Mouse (Mus musculus) liver, embryonic 13.5 days (tissue): ENCODE results near the gene Prss57. TPM values are rescaled to one million over a fixed set of nuclear protein-coding genes. Genes with fewer than 3 reads are reported as not detected.

ENCODE experiments used
- ATAC-seq: fragments of 200-750 bp; cut with Nextera tagmentation; 2 replicates; pipeline ENCODE4 v1.8.0; 2017; ENCODE audit warnings: low read depth, mild to moderate bottlenecking, moderate number of reproducible peaks, moderate library complexity
- DNase-seq: peaks from one replicate; pipeline ENCODE4 v3.0.0; 2022
- H3K27ac ChIP-seq: fragments of 300-500 bp; sonication (generic); 2 replicates; pipeline ENCODE4 v1.5.1; 2015; ENCODE audit warnings: moderate library complexity, mild to moderate bottlenecking, inconsistent platforms
- H3K27me3 ChIP-seq: fragments of 300-500 bp; sonication (generic); 2 replicates; pipeline ENCODE4 v1.6.1; 2015; ENCODE audit warnings: mild to moderate bottlenecking, inconsistent platforms
- H3K36me3 ChIP-seq: fragments of 300-500 bp; sonication (generic); 2 replicates; pipeline ENCODE4 v1.6.1; 2015; ENCODE audit warnings: mild to moderate bottlenecking, inconsistent platforms
- H3K4me1 ChIP-seq: fragments of 300-500 bp; sonication (generic); replicated peaks from 2 replicates; pipeline ENCODE4 v1.6.1; 2015; ENCODE audit warnings: inconsistent platforms
- H3K4me2 ChIP-seq: fragments of 300-500 bp; sonication (generic); 2 replicates; pipeline ENCODE4 v1.6.1; 2015; ENCODE audit warnings: inconsistent platforms, mild to moderate bottlenecking, moderate library complexity
- H3K4me3 ChIP-seq: fragments of 300-500 bp; sonication (generic); replicated peaks from 2 replicates; pipeline ENCODE4 v1.5.1; 2015; ENCODE audit warnings: mild to moderate bottlenecking, inconsistent platforms
- H3K9ac ChIP-seq: fragments of 300-500 bp; sonication (generic); 2 replicates; pipeline ENCODE4 v1.6.1; 2015; ENCODE audit warnings: mild to moderate bottlenecking, inconsistent platforms
- H3K9me3 ChIP-seq: fragments of 300-500 bp; sonication (generic); replicated peaks from 2 replicates; pipeline ENCODE4 v1.6.1; 2016; ENCODE audit warnings: inconsistent platforms
- WGBS: fragments of 180-500 bp; shearing (Covaris S2); methylation state at CpG from one replicate; pipeline ENCODE4 v1.1.7; 2015; ENCODE audit not compliant: insufficient replicate concordance; 5-methylcytosine and 5-hydroxymethylcytosine counted together
- polyA plus RNA-seq: library from polyadenylated mRNA; unstranded; fragments of >200 nt; fragmentation: Nextera tagmentation; extraction: Ambion mirVana; gene quantifications from 2 replicates; pipeline ENCODE4 v1.2.1, GENCODE M21; 2015

The Prss57 gene
- polyA plus RNA-seq, 1 experiment from 2014 or later: 3.2 TPM

DNA sequence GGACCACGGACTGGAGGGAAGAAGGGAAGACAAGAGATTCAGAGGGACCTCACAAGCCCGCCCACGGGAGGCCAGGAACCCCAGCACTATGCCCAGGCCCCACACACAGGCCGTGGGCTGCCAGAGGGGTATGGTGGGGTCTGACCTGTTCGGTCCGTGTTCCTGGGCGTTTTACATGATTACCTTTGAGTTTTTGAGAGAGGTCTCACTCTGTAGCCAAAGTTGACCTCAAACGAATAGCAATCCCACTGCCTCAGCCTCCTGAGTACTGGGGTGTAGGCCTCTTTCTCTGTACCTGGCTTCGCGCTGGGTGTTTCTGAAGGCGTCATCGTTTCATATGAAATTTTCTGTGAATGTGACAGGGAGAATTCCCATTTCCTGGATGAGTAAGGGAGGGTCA, 31.0 kb upstream of the Prss57 start:
- no peak overlapping the region for H3K4me3 ChIP-seq
- no peak overlapping the region for H3K9ac ChIP-seq
- H3K4me1 ChIP-seq: peaks cover 31% of the 10 kb centered on the region
- no peaks in the 10 kb centered on the region for H3K9me3 ChIP-seq
- ATAC-seq (no peak), DNase-seq (no peak)
- no peak overlapping the region for H3K4me2 ChIP-seq
- no peaks in the 10 kb centered on the region for H3K36me3 ChIP-seq
- no peak overlapping the region for H3K27ac ChIP-seq
- no peaks in the 10 kb centered on the region; the same call in 1 of the 2 replicates for H3K27me3 ChIP-seq
- WGBS: 74% methylated on average over 12 of the region's 12 CpGs

- peaks cover 31% of the 10 kb centered on the region for H3K4me1 ChIP-seq
- H3K4me3 ChIP-seq: no peak within 1 kb of the TSS
- no peaks in the 10 kb centered on the region for H3K27me3 ChIP-seq
- no peak within 1 kb of the TSS for H3K4me2 ChIP-seq
- ATAC-seq (no peak), DNase-seq (no peak)
- WGBS: 64% methylated on average over 11 of the region's 11 CpGs
- H3K36me3 ChIP-seq: no peaks in the 10 kb centered on the region
- H3K9ac ChIP-seq: no peak within 1 kb of the TSS
- H3K9me3 ChIP-seq: no peaks in the 10 kb centered on the region
- no peak within 1 kb of the TSS for H3K27ac ChIP-seq
These were observed 30.0 kb upstream of the Prss57 start, which contains the start of gene Misp for GRCm38 (mm10) chr10:79820782-79821181. Misp (plus strand) TSS chr10:79820989.

DNA sequence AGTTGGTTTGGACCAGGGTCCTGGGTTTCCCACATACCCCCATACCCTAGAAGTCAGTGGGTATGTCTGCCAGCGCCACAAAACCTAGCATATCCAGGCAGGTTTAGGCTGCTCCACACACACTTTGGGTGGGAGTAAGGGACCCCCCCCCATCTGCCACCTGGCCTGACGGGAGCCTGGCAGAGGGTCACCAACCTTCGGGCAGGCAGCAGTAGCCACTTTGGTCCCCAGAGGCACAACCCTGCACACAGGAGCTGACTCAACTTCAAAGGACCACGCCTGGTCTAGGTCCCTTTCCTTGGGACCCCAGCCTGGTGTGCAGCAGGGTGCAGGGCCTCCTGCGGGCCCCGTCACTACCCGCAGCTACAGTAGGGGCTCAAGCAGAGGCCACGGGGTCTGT, 29.5 kb upstream of the Prss57 start:
- no peaks in the 10 kb centered on the region for H3K36me3 ChIP-seq
- ATAC-seq: no peak
- DNase-seq: no peak
- H3K9ac ChIP-seq: no peak overlapping the region
- 70% methylated on average over 8 of the region's 8 CpGs for WGBS
- no peak overlapping the region for H3K4me3 ChIP-seq
- H3K4me1 ChIP-seq: peaks cover 32% of the 10 kb centered on the region
- H3K4me2 ChIP-seq: no peak overlapping the region
- no peak overlapping the region for H3K27ac ChIP-seq
- no peaks in the 10 kb centered on the region for H3K9me3 ChIP-seq
- no peaks in the 10 kb centered on the region for H3K27me3 ChIP-seq

- DNase-seq (no peak), ATAC-seq (no peak)
- no peaks in the 10 kb centered on the region for H3K36me3 ChIP-seq
- H3K27ac ChIP-seq: no peak overlapping the region
- H3K4me1 ChIP-seq: peaks cover 31% of the 10 kb centered on the region
- H3K4me2 ChIP-seq: no peak overlapping the region
- WGBS: 80% methylated on average over 17 of the region's 17 CpGs
- H3K4me3 ChIP-seq: no peak overlapping the region
- H3K27me3 ChIP-seq: no peaks in the 10 kb centered on the region
- no peaks in the 10 kb centered on the region for H3K9me3 ChIP-seq
- no peak overlapping the region for H3K9ac ChIP-seq
These were observed 28.8 kb upstream of the Prss57 start for GRCm38 (mm10) chr10:79819606-79820005.

DNA sequence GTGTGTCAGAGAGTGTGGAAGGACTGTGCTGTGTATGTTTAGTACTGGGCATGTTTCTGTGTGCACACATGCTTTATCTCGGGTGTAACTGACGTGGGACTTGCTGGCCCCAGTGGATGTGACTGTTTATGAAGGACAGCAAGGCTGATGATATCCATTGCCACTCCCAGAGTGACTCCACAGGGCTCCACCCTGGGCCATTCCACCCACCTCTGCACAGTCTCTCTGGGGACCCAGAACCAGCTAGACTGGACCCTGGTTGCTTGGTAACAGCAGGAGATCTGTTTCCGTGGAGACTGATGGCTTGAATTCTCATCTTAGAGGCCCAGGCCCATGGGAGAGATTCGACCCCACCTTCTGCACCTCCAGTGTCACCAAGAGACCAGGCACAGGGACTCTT, 27.5 kb upstream of the Prss57 start:
- no peak for DNase-seq
- H3K27ac ChIP-seq: no peak overlapping the region
- no peaks in the 10 kb centered on the region for H3K27me3 ChIP-seq
- WGBS: 51% methylated on average over 4 of the region's 4 CpGs
- H3K4me2 ChIP-seq: no peak overlapping the region
- H3K4me3 ChIP-seq: no peak overlapping the region
- no peak for ATAC-seq
- H3K36me3 ChIP-seq: no peaks in the 10 kb centered on the region
- H3K4me1 ChIP-seq: peaks cover 24% of the 10 kb centered on the region
- H3K9ac ChIP-seq: no peak overlapping the region
- H3K9me3 ChIP-seq: no peaks in the 10 kb centered on the region

DNA sequence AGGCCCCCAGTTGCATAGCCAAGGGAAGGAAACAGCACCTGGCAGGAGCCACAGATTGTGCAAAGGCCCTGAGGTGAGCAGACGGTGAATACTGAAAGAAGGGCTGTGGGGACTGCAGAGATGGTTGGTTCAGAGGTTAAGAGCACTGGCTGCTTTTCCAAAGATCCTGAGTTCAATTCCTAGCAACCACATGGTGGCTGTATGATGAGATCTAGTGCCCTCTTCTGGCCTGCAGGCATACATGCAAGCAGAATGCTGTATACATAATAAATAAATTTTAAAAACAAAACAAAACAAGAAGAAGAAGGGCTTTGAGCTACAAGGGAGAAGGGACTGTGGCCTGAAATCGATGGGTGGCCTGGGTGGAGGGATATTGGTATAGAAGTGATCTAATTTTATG, 26.4 kb upstream of the Prss57 start:
- H3K4me1 ChIP-seq: peaks cover 14% of the 10 kb centered on the region
- no peak overlapping the region for H3K4me2 ChIP-seq
- 32% methylated on average over 2 of the region's 2 CpGs for WGBS
- H3K9me3 ChIP-seq: no peaks in the 10 kb centered on the region
- H3K9ac ChIP-seq: no peak overlapping the region
- no peaks in the 10 kb centered on the region for H3K27me3 ChIP-seq
- no peaks in the 10 kb centered on the region for H3K36me3 ChIP-seq
- DNase-seq (no peak), ATAC-seq (no peak)
- H3K4me3 ChIP-seq: no peak overlapping the region
- H3K27ac ChIP-seq: no peak overlapping the region

DNA sequence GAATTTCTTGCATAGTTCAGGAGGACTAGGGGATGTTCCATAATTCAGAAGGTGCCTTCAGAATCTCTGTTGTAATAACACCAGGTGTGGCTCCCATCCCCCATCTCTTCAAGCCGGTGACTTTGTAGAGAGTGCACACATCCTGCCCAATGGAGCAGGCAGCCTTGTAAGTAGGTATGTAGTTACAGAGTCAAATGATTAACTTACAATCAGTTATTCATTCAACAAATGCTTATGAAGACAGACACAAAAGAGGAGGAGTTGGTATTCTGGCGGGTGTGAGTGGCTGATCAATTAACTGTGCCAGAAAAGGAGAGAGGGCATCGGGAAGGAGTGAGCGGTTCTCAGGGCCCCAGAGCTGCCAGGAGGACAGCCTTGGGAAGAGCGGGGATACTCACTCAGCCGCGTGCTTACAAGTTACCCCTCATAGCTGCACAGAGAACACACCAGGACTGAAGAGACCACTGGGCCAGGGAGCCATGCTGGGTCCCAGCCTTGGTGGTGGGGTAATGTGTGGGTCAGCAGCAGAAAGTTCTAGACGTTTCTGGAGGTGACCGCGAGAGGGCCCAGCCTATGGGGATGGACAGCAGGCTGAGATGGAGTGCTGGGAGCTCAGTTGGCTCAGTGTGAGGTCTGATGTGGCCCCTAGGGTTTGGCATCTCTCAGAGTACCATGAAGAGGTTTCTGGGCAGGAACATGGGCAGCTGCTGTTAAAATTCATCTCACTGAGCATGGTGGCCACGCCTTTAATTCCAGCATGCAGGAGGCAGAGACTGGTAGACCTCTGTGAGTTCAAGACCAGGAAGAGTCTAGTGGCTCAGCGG, 25.1 kb upstream of the Prss57 start:
- Histone ChIP-seq H3K36me3 (no peaks in the 10 kb centered on the region), H3K9ac (no peak overlapping the region), H3K27ac (no peak overlapping the region), H3K4me2 (no peak overlapping the region), H3K9me3 (no peaks in the 10 kb centered on the region), H3K4me3 (no peak overlapping the region), H3K27me3 (no peaks in the 10 kb centered on the region), H3K4me1 (peaks cover 17% of the 10 kb centered on the region)
- DNase-seq (no peak), ATAC-seq (no peak)
- WGBS: 72% methylated on average over 12 of the region's 12 CpGs

GRCm38 (mm10) chr10:79814271-79814842, 23.6 kb upstream of the Prss57 start:
- Histone ChIP-seq H3K4me2 (no peak overlapping the region), H3K27ac (no peak overlapping the region), H3K27me3 (no peaks in the 10 kb centered on the region), H3K4me1 (peaks cover 17% of the 10 kb centered on the region), H3K9ac (no peak overlapping the region), H3K9me3 (no peaks in the 10 kb centered on the region), H3K4me3 (no peak overlapping the region), H3K36me3 (no peaks in the 10 kb centered on the region)
- DNase-seq: no peak
- no peak for ATAC-seq
- 61% methylated on average over 5 of the region's 5 CpGs for WGBS

DNA sequence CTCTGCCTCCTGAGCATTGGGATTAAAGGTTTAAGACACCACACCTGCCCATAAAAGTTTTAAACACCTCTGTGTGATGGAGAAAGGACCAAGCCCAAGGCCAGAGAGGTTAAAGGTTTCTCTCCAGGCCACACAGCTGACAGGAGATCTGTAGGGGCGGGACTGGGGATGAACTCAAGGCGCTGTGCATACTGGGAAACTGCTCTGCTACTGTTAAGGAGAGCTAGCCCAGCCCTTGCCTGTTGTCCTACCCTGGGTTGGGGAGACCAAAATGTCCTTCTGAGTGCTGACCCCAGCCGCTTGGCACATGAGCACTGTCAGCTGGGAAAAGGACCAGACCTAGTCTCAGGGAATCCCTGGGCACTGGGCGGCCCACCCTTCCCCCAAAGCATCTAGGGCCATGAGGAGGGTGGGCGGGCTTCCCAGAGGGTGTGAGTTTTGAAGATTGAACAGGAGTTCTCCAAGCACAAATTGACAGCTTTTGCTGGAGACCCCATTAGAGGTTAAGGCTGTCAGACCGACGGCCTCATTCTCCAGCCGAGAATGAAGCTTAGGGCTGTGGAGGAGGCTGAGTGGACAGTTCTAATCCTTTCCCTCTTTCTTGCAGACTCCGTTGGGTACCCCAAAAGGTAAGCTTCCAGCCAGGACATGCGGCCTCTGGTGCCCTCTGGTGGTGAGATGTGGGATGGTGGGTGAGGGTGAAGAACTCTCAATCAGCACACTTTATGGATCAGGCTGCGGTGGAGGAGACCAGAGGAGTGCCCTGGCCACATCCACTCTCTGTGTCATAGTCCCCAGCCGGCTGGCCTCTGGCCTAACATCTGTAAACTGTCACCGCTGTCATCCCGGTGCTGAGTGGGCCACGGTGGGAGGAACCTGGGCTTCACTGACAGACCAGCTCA, 21.2 kb upstream of the Prss57 start:
- Histone ChIP-seq H3K9me3 (no peaks in the 10 kb centered on the region), H3K9ac (no peak overlapping the region), H3K4me2 (no peak overlapping the region), H3K27ac (no peak overlapping the region), H3K4me1 (peaks cover 31% of the 10 kb centered on the region), H3K4me3 (no peak overlapping the region), H3K27me3 (no peaks in the 10 kb centered on the region), H3K36me3 (no peaks in the 10 kb centered on the region)
- WGBS: 25% methylated on average over 15 of the region's 15 CpGs
- DNase-seq (peak; percentile 61), ATAC-seq (0 out of 2 replicates have a peak, but pooled peaks have one; percentile 41)

DNA sequence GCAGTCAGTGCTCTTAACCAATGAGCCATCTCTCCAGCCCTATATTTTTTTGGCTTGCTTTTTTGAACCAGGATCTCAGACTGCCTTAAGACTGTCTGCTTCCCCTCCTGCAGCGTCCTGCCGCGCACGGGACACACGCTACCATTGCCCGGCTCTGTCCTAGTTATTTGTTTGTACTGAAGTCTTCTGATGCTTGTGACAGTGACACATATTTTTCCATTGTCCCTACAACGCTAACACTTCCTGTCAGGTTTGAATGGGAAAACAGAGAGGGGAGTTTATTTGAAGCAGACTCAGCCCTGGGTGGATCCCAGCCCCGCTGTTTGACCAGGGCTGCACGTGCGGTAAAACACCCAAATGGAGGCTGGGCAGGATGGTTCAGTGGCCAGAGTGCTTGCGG, 18.0 kb upstream of the Prss57 start:
- 79% methylated on average over 11 of the region's 11 CpGs for WGBS
- ATAC-seq (no peak), DNase-seq (no peak)
- H3K27me3 ChIP-seq: no peaks in the 10 kb centered on the region
- no peak overlapping the region for H3K27ac ChIP-seq
- peaks cover 54% of the 10 kb centered on the region for H3K4me1 ChIP-seq
- H3K4me3 ChIP-seq: no peak overlapping the region
- H3K9me3 ChIP-seq: no peaks in the 10 kb centered on the region
- H3K4me2 ChIP-seq: no peak overlapping the region
- no peaks in the 10 kb centered on the region for H3K36me3 ChIP-seq
- H3K9ac ChIP-seq: no peak overlapping the region

DNA sequence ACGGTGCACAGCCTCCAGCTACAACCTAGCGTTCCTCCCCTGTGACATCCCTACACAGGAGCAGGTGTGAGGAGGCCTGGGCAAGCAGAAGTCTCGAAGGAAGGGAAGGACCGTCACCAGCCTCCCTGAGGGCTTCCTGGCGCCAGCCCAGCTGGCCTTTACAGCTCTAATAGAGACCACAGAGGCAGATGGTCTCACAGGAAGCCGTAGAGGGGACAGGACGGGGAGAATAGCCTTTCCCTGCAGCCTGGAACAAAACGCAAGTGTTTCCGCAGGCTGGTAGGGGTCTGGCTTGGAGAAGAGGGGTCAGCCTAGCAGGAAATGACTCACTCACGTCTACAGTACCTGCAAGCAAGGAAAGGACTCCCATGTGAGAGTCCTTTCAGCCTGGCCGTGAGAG, 17.1 kb upstream of the Prss57 start:
- peaks cover 63% of the 10 kb centered on the region for H3K4me1 ChIP-seq
- ATAC-seq: no peak
- no peak overlapping the region for H3K9ac ChIP-seq
- no peak overlapping the region for H3K27ac ChIP-seq
- no peaks in the 10 kb centered on the region for H3K27me3 ChIP-seq
- no peaks in the 10 kb centered on the region for H3K9me3 ChIP-seq
- H3K36me3 ChIP-seq: no peaks in the 10 kb centered on the region
- H3K4me3 ChIP-seq: no peak overlapping the region
- 64% methylated on average over 11 of the region's 11 CpGs for WGBS
- no peak overlapping the region for H3K4me2 ChIP-seq
- DNase-seq: no peak
